Mouse (Mus musculus): ENCODE data around the gene Dixdc1. TPM values are rescaled to one million over a fixed set of nuclear protein-coding genes. Genes with fewer than 3 reads are reported as not detected.
A peak's percentile ranks its signal among the peaks of the same experiment; 100 is the strongest.
"Not testable (repeated sequence)": the region's sequence is repeated elsewhere in the genome, so short reads cannot be mapped to it uniquely, and the experiment has no call there.

The Dixdc1 gene
- polyA plus RNA-seq, 1 experiment from 2014 or later = 33.7 TPM

GRCm38 (mm10) chr9:50659392-50660217 is 79.7 kb downstream of the Dixdc1 start, which contains the start of gene Dlat:
Gene Dlat, minus strand, starts transcription at chr9:50659780.
- peaks cover 18% of the 10 kb centered on the region for H3K4me1 ChIP-seq
- peaks cover 29% of the 10 kb centered on the region for H3K36me3 ChIP-seq
- peak; percentile 92 for ATAC-seq (ENCODE audit: low FRiP score)
- peak within 1 kb of the TSS; percentile 73 for H3K4me3 ChIP-seq
- H3K9me3 ChIP-seq (replicated peaks) = no peaks in the 10 kb centered on the region
- WGBS = under 1% methylated on average over 63 of the region's 63 CpGs
- H3K27ac ChIP-seq = peak within 1 kb of the TSS; percentile 86
- H3K27me3 ChIP-seq = no peaks in the 10 kb centered on the region
- H3K9ac ChIP-seq = peak within 1 kb of the TSS; percentile 91
- peak within 1 kb of the TSS; percentile 78 for H3K4me2 ChIP-seq (replicated peaks)

GRCm38 (mm10) chr9:50658941-50659388 is 80.4 kb downstream of the Dixdc1 start:
- H3K4me3 ChIP-seq = peak overlapping the region; percentile 73
- peak overlapping the region; percentile 91 for H3K9ac ChIP-seq
- H3K4me1 ChIP-seq = peaks cover 18% of the 10 kb centered on the region
- H3K9me3 ChIP-seq (replicated peaks) = no peaks in the 10 kb centered on the region
- peak; percentile 88 for ATAC-seq (ENCODE audit: low FRiP score)
- peaks cover 30% of the 10 kb centered on the region for H3K36me3 ChIP-seq
- H3K4me2 ChIP-seq (replicated peaks) = peak overlapping the region; percentile 78
- no peaks in the 10 kb centered on the region for H3K27me3 ChIP-seq
- WGBS = 0% methylated on average over 22 of the region's 28 CpGs
- H3K27ac ChIP-seq = peak overlapping the region; percentile 86

GRCm38 (mm10) chr9:50658391-50658790 is 80.9 kb downstream of the Dixdc1 start:
- H3K36me3 ChIP-seq = peaks cover 36% of the 10 kb centered on the region
- H3K27ac ChIP-seq = 0 out of 2 replicates have a peak overlapping the region, but pooled peaks have one; percentile 86
- peak overlapping the region; percentile 73 for H3K4me3 ChIP-seq
- WGBS = 25% methylated on average over 5 of the region's 5 CpGs
- H3K4me2 ChIP-seq (replicated peaks) = peak overlapping the region; percentile 78
- no peaks in the 10 kb centered on the region for H3K9me3 ChIP-seq (replicated peaks)
- ATAC-seq (ENCODE audit: low FRiP score) = no peak
- no peaks in the 10 kb centered on the region for H3K27me3 ChIP-seq
- H3K4me1 ChIP-seq = peaks cover 18% of the 10 kb centered on the region
- H3K9ac ChIP-seq = peak overlapping the region; percentile 91

- Histone ChIP-seq H3K4me2 (replicated peaks) (no peak overlapping the region), H3K36me3 (peaks cover 82% of the 10 kb centered on the region), H3K9me3 (replicated peaks) (no peaks in the 10 kb centered on the region), H3K9ac (no peak overlapping the region), H3K4me1 (no peaks in the 10 kb centered on the region), H3K27me3 (no peaks in the 10 kb centered on the region), H3K27ac (no peak overlapping the region), H3K4me3 (no peak overlapping the region)
- no peak for ATAC-seq (ENCODE audit: low FRiP score)
- WGBS = 97% methylated on average over 10 of the region's 10 CpGs
Observed at GRCm38 (mm10) chr9:50650503-50650902, 88.8 kb downstream of the Dixdc1 start.

GRCm38 (mm10) chr9:50646826-50647370 is 92.4 kb downstream of the Dixdc1 start:
- no peak for ATAC-seq (ENCODE audit: low FRiP score)
- WGBS = 77% methylated on average over 10 of the region's 10 CpGs
- Histone ChIP-seq H3K27ac (no peak overlapping the region), H3K4me2 (replicated peaks) (no peak overlapping the region), H3K4me3 (no peak overlapping the region), H3K9ac (no peak overlapping the region), H3K36me3 (peaks cover 81% of the 10 kb centered on the region), H3K4me1 (no peaks in the 10 kb centered on the region), H3K9me3 (replicated peaks) (no peaks in the 10 kb centered on the region), H3K27me3 (no peaks in the 10 kb centered on the region)

GRCm38 (mm10) chr9:50634270-50634669 is 105.0 kb downstream of the Dixdc1 start:
- Histone ChIP-seq H3K9me3 (replicated peaks) (no peaks in the 10 kb centered on the region), H3K27ac (no peak overlapping the region), H3K4me1 (no peaks in the 10 kb centered on the region), H3K9ac (no peak overlapping the region), H3K4me3 (no peak overlapping the region), H3K36me3 (peaks cover 41% of the 10 kb centered on the region), H3K4me2 (replicated peaks) (no peak overlapping the region), H3K27me3 (no peaks in the 10 kb centered on the region)
- 95% methylated on average over 11 of the region's 11 CpGs for WGBS
- ATAC-seq (ENCODE audit: low FRiP score) = no peak

GRCm38 (mm10) chr9:50633059-50633458 is 106.3 kb downstream of the Dixdc1 start:
- WGBS = 59% methylated on average over 2 of the region's 2 CpGs
- Histone ChIP-seq H3K4me3 (no peak overlapping the region), H3K9me3 (replicated peaks) (no peaks in the 10 kb centered on the region), H3K4me1 (no peaks in the 10 kb centered on the region), H3K9ac (no peak overlapping the region), H3K36me3 (peaks cover 33% of the 10 kb centered on the region), H3K4me2 (replicated peaks) (no peak overlapping the region), H3K27me3 (no peaks in the 10 kb centered on the region), H3K27ac (no peak overlapping the region)
- no peak for ATAC-seq (ENCODE audit: low FRiP score)

GRCm38 (mm10) chr9:50632016-50632688 is 107.2 kb downstream of the Dixdc1 start:
- Histone ChIP-seq H3K4me1 (no peaks in the 10 kb centered on the region), H3K9me3 (replicated peaks) (no peaks in the 10 kb centered on the region), H3K36me3 (peaks cover 33% of the 10 kb centered on the region), H3K27ac (no peak overlapping the region), H3K4me3 (no peak overlapping the region), H3K9ac (no peak overlapping the region), H3K27me3 (no peaks in the 10 kb centered on the region), H3K4me2 (replicated peaks) (no peak overlapping the region)
- 89% methylated on average over 6 of the region's 6 CpGs for WGBS
- ATAC-seq (ENCODE audit: low FRiP score) = no peak

- not testable (repeated sequence) for H3K4me3 ChIP-seq; H3K9ac ChIP-seq; ATAC-seq (ENCODE audit: low FRiP score); H3K9me3 ChIP-seq (replicated peaks); H3K4me2 ChIP-seq (replicated peaks); H3K27me3 ChIP-seq; H3K4me1 ChIP-seq; H3K27ac ChIP-seq
- peaks cover 31% of the 10 kb centered on the region for H3K36me3 ChIP-seq
- 97% methylated on average over 6 of the region's 8 CpGs for WGBS
Observed at GRCm38 (mm10) chr9:50630903-50631302, 108.4 kb downstream of the Dixdc1 start.

GRCm38 (mm10) chr9:50617794-50618330 is 121.5 kb downstream of the Dixdc1 start:
- WGBS = 68% methylated on average over 9 of the region's 9 CpGs
- no peak overlapping the region for H3K27ac ChIP-seq
- peaks cover 20% of the 10 kb centered on the region for H3K36me3 ChIP-seq
- no peak for ATAC-seq (ENCODE audit: low FRiP score)
- H3K4me3 ChIP-seq = peak overlapping the region; percentile 94
- H3K4me1 ChIP-seq = peaks cover 12% of the 10 kb centered on the region
- peak overlapping the region; percentile 79 for H3K4me2 ChIP-seq (replicated peaks)
- H3K9ac ChIP-seq = no peak overlapping the region
- H3K27me3 ChIP-seq = no peaks in the 10 kb centered on the region
- H3K9me3 ChIP-seq (replicated peaks) = no peaks in the 10 kb centered on the region

- WGBS = 0% methylated on average over 80 of the region's 81 CpGs
- Histone ChIP-seq H3K27me3 (no peaks in the 10 kb centered on the region), H3K27ac (peak within 1 kb of the TSS; percentile 93), H3K9me3 (replicated peaks) (no peaks in the 10 kb centered on the region), H3K4me1 (peaks cover 12% of the 10 kb centered on the region), H3K4me3 (peak within 1 kb of the TSS; percentile 94), H3K4me2 (replicated peaks) (peak within 1 kb of the TSS; percentile 79), H3K9ac (peak within 1 kb of the TSS; percentile 85), H3K36me3 (peaks cover 27% of the 10 kb centered on the region)
- ATAC-seq (ENCODE audit: low FRiP score) = peak; percentile 95
Observed at GRCm38 (mm10) chr9:50616766-50617603, 122.3 kb downstream of the Dixdc1 start, which contains the start of the genes Pih1d2 and Nkapd1. Gene Pih1d2, plus strand, starts transcription at chr9:50617321. Gene Nkapd1, minus strand, starts transcription at chr9:50617464.
